Mouse (Mus musculus): Measurements from ENCODE around the gene Nde1.

- no peak for TF ChIP-seq POLR2A (IDR thresholded peaks at IDR 0.05; ENCODE audit: control insufficient read depth, low read depth, low read length)
- no peak for TF ChIP-seq CTCF (IDR thresholded peaks at IDR 0.05; ENCODE audit: control insufficient read depth, insufficient read depth, insufficient replicate concordance, low read depth, low read length)
Measured at GRCm38 (mm10) chr16:14139106-14139505, 24.0 kb upstream of the Nde1 start.
